Mouse (Mus musculus): ENCODE data around the gene Il2.

Gene Il2

DNA sequence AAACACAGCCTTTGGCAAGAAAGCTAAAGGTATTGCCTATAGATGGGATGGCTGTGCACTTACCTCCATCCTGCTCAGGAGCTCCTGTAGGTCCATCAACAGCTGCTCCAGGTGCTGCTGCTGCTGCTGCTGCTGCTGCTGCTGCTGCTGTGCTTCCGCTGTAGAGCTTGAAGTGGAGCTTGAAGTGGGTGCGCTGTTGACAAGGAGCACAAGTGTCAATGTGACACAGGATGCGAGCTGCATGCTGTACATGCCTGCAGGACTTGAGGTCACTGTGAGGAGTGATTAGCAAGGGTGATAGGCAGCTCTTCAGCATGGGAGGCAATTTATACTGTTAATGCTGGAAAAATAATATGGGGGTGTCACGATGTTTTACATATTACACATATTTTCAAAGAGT is at the start of gene Il2:
Il2 (minus strand) TSS at position 305 of the 400 bp plus-strand sequence.
- no peak for DNase-seq

DNA sequence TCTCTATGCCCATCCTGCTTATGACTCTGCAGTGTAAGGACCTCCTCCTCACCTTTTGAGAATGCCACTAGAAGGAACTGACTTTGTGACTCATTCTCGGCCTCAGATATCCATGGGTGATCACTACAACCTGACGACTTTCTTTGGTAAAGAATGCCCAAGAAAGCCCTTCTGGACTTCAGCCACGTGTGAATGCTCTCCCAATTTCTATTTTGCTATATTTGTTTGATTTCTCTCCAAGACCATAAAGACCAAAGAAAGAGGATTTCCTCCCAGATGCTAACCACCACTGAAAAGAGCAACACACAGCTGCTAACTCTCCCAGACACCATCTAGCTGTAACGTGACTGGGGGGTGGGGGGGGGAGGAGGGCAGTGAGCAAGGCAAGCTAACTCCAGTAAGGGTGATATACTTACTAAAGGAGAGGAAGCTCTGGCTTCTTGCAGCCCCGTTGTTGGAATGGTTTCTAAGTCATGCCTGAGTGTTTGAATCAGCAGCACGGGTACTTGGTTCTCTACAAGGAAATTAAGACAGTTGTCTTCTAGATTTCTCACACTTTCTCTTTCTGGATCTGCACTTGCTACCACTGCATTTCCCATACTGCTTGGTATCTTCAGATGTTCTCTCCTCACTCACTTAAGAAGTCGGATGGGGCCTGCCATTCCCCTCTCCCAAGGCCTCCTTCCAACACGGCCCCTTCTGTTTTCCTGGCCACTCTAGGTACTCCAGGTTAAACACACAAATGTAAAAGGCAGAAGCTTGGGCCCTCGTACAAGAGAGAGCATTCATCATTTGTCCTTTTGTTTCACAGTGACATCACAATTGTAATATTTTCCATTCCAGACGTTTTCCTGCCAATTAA is 49.2 kb upstream of the Il2 start:
- no peak for DNase-seq

DNA sequence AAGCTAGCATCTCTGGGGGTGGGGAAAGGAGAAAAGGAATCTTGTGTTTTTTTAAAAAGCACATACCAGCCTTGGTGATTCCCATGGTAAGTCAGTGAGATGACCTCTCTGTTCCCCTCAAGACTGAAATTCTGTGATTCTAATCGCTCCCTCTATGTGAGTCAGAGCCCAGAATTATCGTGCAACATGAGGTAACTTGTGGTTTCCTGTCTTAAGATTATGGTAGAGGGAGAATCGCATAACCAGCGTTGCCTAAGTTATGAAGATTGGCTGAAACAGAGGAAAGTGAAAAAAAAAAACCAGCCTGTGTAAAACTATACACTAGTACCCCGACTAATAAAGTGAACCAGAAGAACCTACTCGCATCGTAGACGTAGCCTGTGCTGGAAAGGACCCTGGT is 47.5 kb upstream of the Il2 start:
- no peak for DNase-seq

DNA sequence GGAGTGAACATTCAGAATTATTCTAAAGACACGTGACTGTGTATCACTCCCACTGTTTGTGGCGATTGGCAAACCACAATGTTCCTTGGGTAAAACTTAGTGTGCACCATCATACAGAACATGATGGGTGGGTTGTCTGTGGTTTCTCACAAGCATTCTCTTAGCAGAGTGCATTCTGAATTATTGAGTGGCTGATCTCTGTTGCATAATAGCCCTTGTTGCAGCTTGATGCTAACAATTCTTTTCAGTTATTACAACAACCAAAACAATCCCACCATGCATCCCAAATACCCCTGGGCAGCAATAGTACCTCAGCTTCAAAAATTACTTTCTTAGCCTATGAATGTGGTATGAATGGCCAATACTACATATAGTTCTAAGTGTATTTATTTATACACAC is 43.5 kb upstream of the Il2 start:
- DNase-seq, result no peak

DNA sequence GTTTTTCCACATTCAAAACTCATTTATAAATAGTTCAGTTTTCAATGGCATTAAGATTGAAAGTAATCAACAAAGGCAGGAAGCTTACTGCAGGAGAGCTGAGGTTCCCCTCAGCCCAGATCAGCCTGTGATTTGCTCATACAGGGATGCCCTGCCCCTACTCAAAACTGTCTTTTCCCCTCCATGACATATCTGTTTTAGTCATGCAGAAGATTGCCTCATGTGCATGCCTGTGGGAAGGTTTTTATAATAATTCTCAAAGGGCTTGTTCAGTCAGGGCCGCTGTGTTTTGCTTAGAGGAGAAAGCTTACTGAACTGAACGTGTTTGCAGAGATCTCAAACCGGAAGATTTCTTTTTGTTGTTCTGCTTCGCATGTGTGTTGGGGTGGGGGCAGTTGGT is 35.3 kb upstream of the Il2 start:
- no peak for DNase-seq

DNA sequence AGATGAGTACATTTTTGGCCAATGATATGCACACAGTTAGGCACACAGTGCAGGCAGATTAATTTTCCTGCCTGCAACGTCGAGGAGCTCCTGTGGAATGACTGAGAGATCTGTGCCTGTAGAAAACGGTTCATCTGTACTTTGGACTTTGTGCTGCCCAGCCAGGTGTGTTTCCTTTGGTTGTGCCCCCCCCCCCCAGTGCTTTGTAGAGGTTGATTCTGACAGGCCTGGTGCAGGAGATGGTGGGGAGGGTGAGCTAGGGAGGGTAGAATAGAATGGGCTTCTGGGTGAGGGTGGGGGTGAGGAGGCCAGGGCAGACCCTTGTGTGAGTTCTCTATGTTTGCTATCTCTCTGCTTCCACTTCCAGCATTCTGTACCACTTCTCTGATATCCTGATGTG is 32.5 kb upstream of the Il2 start:
- DNase-seq, result no peak

DNA sequence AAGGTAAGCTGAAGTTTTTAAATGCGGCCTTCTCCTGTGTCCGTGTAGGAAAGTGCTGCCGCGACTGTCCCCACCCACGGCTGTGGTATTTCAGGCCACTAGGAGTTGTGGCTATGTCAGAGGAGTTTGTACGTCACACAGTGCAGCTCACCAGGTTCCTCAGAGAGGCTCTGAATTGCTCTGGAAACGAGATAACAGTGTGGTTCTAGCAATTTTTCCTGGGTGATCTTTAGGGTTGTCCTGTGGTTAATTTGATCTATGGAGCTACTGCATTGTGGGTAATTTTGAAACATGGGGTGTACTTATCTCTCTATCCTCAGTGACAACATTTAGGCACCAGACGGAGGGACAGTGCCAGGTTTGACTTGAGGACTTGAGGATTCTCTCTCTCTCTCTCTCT is 31.3 kb upstream of the Il2 start:
- no peak for DNase-seq

DNA sequence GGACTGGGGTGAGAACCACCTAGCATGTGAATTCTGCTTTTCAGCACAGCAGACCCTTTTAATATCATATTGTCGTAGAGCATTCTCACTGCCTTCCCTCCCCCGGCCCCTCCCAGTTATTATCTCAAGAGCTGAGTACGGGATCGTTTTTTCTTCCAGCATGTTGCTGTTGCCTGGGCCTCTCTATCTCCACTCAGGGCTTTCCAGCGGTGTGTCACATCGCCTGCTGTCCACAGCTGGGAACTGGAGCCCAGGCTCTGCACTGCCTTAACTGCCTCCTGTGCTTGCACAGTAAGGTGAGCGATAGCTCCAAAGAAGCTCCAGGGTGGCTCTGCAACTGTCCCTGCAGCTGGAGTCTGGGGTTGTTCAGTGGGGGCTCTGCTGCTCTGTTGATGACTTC is 28.6 kb upstream of the Il2 start:
- DNase-seq, result no peak

DNA sequence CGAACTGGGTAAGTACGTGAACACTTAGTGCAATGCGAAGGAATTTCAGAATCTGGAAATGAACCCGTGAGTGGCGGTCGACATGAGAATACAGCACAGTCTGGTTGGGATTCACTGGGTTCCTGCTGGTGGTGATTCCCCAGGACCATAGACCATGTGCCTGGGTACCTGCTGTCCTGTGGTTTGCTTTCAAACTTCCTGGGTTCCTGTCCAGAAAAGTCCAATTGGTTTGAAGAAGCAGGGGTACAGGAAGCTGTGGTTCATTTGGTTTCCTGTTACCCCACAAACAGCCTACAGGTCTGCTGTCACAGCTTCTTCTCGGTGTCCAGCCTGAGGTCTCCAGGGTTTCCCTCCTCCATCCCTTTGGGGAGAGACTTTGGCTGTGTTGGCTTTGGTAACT is 27.2 kb upstream of the Il2 start:
- DNase-seq, result no peak

DNA sequence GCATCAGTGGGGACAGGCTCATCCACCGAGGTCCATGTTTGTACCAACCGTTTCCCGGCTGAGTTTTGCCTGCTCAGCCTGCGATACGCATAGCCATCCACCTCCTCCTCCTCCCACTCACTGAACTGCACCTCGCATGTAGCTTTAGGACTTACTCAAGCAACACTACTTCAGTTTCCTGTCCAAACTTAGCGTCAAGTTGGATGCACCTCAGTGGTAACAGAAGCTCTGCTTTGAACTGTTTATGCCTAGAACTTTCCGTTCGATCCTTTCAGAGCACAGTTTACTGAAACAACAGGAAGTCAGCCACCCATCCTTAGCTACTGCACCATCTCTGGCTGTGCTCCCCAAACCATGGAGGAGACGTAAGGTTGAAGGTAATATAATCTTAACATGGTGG is 26.5 kb upstream of the Il2 start:
- DNase-seq, result no peak

DNA sequence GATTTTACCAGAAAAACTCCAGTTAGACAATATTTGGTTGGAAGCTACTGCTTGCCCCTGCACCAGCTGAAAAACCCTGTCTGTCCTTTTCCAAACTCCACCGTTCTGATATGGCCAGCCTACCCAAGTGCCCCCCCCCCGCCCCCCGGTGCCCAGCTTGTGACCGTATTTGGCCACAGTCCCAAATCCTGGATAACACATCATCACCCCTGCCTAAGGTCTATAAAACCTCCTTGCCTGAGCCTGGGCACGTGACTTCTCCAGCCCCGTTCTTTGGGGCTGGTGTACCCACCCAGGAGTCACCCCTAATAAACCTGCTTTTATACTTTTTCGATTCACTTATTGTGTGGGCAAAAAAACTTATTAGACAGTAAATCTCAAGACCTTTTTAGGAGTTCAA is 21.1 kb upstream of the Il2 start:
- no peak for DNase-seq

DNA sequence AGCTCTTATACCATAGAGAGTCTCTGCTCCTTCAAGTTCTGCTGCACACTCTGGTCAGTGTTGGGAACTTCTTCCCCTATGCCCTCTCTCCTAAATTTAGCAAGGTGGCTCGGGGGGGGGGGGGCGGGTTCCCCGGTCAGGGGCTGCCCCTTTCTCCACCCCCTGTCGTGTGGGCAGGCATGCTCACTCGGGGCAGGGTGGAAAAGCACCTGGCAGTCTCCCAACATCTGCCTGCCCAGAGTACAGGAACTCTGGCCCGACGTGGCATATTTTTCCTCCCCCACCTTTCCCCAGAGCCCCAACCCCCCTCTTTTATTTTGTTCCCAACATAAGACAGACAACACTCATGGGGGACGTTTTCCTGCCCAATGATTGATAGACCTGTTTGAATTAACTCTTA is 20.6 kb upstream of the Il2 start:
- peak in 1 of 2 experiments; percentile 5 for DNase-seq

DNA sequence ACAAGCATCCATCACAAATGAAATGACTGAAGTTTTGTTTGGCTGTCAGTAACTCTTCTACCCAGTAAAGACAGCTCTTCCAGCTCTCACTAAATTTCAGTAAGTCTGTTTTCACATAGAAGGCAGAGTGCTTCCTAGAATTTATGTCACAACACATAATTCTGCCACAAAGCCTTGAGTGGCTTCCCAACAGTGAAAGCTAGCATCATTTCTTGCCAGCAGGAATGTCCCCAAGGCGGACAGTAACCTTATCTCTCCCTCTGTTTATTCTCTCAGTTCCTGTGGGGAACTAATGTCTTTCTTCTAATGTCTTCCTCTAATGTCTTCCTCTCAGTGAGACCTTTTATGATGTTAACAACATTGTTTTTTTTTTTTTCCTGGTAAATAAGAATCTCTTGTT is 19.2 kb upstream of the Il2 start:
- DNase-seq, result no peak

DNA sequence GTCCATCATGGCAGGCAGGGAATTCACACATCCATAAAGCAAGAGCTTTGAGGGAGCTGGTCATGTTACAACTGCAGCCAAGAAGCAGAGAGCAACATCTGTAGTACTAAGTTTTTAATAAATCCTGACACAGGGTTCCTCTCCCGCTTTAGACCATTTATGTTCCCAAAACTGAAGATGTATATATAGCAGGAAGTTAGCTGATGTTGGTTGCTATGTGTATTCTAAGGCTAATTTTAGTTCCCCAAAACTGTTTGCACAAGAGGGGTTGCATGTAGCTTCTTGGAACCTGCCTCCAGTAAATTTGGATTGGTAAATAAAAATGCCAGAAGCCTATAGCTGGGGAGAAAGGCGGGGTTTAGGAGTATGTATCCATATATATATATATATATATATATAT is 16.1 kb upstream of the Il2 start:
- no peak for DNase-seq

DNA sequence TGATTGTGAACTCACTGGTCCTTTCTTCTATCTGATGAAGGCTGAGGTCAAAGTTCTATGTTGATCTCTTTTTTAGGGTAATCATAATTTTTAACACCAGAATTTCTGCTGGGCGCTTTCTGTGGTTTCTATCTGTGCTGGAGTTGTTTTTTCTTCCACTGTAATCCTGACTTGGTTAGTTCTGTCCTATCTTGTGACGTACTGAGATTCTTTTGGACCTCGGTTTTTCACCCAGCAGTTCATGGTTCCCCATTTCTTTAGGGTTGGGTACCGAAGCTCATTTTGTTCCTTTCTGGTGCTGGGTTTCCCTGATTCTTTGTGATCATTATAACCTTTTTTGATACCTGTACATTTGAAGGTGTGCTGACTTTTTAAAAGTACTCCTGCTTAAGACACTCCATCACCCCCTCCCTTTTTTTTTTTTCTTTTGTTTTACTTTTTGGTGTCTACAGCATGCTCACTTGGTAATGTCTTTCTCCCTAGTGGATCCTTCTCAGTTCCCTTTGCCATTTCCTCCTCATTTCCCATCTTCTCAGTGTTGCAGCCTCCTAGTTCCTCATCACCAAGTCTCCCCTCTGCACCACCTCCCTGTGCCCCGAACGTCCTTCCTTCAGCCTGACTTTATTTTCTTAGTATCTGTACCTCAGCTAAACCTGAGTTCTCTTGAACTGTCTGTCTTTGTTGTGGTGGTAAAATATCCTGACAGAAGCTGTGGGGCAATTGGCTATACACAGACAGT is 14.6 kb upstream of the Il2 start:
- DNase-seq, result no peak

DNA sequence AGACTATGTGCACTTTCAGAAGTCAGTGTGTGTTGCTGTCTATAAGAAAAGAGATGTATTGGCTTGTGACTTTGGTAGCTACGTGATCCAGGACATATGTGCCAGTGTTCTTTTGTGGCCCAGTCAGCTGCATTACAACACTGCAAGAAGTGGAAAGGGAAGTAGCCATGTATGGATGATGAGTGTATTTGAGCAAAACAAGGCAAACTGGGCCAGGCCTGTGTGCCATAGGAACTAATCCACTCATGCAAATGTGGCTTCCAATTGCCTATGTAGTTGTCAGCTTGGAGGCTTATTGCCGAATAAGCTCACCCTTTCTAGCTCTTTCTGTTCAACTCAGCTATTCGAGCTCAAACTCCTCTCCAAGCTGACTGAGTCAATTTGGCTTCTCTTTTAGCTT is 13.4 kb upstream of the Il2 start:
- DNase-seq, result no peak

DNA sequence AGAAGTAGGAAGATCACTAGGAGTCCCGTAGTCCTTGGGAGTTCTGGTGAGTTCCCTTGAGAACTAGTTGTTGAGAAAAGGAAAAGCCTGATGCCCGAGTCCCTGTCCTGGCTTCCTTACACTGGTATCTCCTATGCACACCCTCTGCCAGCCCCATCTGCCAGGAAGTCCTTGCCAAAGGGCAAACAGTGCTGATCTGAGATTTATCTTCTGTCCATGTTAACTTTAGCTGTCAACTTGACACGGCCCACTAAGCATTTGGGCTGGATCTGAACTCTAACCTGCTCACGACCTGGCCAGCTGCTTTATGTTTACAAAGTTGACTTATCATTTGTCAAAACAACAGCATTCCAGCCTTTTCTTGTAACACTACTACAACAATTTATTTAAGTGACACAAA is 11.5 kb upstream of the Il2 start:
- DNase-seq, result peak; percentile 32 to 55

DNA sequence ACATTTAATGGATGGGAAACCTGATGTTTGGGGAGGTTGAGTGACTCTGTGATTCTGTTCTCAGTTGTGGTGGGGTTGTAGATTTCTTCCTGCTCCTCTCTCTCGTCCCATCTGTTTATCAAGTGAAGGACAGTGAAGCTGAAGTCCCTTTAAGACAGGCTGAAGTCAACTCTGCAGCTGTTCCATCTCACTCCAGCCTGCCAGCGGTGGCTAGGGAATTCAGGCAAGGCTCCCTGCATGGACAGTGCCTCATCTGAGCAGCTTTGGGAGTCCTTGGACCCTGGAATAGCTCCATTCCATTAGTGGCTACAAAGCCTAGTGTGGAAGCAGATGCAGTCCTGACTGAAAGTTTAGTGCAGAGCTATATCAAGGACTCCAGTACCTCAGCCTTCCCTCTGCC is 3.3 kb upstream of the Il2 start:
- DNase-seq, result no peak

DNA sequence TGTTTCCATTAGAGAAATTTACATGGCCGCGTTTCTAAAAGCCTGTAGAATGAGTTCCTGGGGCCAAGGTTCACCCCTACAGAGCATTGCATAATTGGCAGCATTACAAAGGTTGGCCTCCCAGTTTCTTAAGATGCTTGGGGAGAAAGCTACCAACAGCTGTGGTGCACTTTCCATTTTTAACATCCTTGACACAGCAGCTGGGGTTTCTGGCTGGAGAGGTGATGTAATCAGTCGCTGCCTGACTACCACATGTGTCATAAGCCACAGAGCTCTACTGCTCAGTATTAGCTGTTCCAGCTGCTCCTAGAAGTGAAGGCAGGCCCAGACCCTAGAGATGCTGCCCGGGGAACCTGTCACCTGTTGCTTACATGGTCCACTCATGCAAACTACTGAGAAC is 2.5 kb upstream of the Il2 start:
- DNase-seq, result no peak

DNA sequence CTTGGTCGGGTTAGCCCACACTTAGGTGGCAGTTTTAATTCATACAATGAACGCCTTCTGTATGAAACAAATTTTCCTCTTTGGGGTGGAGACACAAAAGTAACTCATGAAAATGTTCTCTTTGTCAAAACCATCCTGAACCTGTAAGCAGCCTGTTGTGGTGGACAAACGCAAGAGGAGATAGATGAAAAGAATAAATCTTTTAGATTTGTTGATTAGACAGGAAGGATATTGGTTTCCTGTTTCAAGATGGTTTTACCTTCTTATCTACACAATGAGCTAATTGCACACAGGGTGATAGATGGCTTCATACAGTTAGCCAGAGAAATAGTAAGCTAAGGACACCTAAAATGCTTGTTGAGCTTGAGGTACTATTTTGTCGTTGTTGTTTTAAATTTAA is 403 bp upstream of the Il2 start:
- no peak for DNase-seq

DNA sequence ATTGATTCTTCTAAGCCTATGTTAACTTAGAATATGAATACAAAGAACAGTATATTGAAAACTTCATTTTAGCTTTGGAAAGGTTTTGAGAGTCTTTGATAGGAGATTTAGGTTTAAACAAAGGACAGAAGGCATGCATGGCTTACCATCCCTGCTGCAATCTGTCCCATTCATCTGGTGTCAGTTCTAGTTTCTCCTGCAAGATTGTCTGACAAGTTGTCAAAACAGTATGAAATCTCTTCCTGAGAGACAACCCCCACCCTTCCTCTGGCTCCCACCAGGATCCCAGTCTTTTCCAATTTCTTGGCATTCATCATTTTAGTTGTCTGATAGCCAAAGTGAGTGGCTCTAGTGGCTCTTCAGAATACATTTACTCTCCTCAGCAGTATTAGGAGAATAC is 35.0 kb downstream of the Il2 start:
- DNase-seq, result no peak

DNA sequence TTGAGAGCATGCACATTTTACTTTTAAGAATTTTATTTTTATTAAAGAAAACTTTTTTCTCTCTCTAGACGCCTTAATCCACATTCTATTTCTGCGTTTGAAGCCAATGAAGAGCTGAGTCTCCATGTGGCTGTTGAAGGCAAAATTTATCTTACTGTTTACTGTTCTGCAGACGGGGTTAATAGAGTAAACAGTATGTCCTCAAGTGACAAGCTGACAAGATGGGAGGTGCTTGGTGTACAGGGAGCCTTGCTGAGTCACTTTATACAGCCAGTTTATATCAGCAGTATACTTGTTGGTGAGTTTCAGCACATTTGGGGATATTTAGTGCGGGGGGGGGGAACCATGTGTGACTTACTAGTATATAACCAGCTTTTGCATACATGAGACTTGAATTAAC is 40.9 kb downstream of the Il2 start:
- DNase-seq, result no peak

DNA sequence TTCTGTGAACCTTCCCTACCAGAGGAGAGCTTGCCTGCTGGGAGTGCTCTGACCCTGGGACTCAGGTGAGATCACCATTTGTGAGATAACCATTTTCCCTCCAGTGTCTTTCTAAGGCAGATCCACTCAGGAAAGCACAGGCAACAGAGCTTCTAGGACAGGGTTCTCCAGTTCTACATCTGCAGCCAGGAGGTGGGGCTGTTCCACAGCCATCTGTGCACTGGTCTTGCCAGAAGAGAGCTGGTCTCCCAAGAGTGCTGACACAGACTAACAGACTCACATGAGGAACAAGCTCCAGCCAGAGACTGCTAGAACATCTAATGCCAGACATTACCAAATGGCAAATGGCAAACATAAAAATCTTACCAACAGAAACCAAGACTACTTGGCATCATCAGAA is 52.5 kb downstream of the Il2 start:
- DNase-seq, result peak; percentile 68 to 73

Data from cerebellum, postnatal 10 days (tissue).